Mouse (Mus musculus): ENCODE measurements around the gene Ogg1. TPM values are rescaled to one million over a fixed set of nuclear protein-coding genes. Genes with fewer than 3 reads are reported as not detected.

Gene Ogg1
- polyA plus RNA-seq, 1 experiment: 13.0 TPM

DNA sequence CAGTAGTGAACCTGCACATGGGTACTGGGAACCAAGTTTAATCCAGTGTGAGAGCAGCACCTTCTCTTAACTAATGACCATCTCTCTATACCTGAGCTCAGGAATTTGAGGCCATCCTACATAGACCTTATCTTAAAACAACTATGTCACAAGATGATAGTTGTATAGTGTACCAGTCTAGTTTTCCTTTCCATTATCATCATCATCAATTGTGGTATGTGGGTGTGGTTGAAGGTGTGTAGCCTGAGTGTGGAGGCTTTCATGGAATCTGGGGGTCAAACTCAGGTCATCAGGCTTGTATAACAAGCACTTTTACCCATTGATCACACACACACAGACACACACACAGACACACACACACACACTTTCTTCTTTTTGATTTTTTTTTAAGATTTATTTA lies 23.8 kb downstream of the Ogg1 start:
- no peaks in the 10 kb centered on the region for H3K27me3 ChIP-seq (ENCODE audit: control insufficient read depth, insufficient read depth, low read length)
- no peak for TF ChIP-seq POLR2A (IDR thresholded peaks at IDR 0.05; ENCODE audit: low read depth, low read length)
- no peak for TF ChIP-seq CTCF (IDR thresholded peaks at IDR 0.05; ENCODE audit: extremely low read depth, insufficient read depth, insufficient read length, insufficient replicate concordance)

DNA sequence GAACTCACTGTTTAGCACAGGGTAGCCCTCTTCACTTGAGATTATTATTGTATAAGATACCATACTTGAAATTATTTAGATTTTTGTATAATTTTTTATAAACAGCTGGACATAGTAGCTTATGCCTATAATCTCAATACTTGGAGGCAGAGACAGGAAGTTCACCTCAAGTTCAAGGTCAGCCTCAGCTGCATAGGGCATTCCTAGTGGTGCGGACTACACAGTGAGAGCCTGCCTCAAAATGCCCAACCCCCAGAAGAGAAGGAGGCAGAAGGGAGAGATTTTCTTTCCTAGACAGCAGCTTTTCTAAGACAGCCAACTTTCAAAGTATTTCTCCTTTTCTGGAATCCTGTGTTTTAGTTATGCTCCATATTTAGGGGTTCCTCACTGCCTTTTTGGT lies 24.4 kb downstream of the Ogg1 start:
- Histone ChIP-seq H3K4me3 (ENCODE audit: extremely low read depth, insufficient read depth, insufficient read length) (no peak overlapping the region), H3K4me1 (ENCODE audit: control insufficient read depth, insufficient read depth, insufficient read length) (no peaks in the 10 kb centered on the region), H3K27me3 (ENCODE audit: control insufficient read depth, insufficient read depth, low read length) (no peaks in the 10 kb centered on the region), H3K36me3 (ENCODE audit: control insufficient read depth, insufficient read depth, low read length) (no peaks in the 10 kb centered on the region), H3K27ac (ENCODE audit: insufficient read depth, low read length) (no peak overlapping the region)
- DNase-seq (ENCODE audit: low read depth in 1 of 2, low spot score in 2 of 2): no peak
- TF ChIP-seq POLR2A (IDR thresholded peaks at IDR 0.05; ENCODE audit: low read depth, low read length) (no peak), CTCF (IDR thresholded peaks at IDR 0.05; ENCODE audit: extremely low read depth, insufficient read depth, insufficient read length, insufficient replicate concordance) (no peak)
- 93% methylated on average over 1 of the region's 1 CpGs for WGBS

More for the DNA sequence above, 23.8 kb downstream of the Ogg1 start:
- no peak overlapping the region for H3K4me3 ChIP-seq (ENCODE audit: extremely low read depth, insufficient read depth, insufficient read length)
- no peak for DNase-seq (ENCODE audit: low read depth in 1 of 2, low spot score in 2 of 2)
- H3K27ac ChIP-seq (ENCODE audit: insufficient read depth, low read length): no peak overlapping the region
- H3K4me1 ChIP-seq (ENCODE audit: control insufficient read depth, insufficient read depth, insufficient read length): no peaks in the 10 kb centered on the region
- no peaks in the 10 kb centered on the region for H3K36me3 ChIP-seq (ENCODE audit: control insufficient read depth, insufficient read depth, low read length)

DNA sequence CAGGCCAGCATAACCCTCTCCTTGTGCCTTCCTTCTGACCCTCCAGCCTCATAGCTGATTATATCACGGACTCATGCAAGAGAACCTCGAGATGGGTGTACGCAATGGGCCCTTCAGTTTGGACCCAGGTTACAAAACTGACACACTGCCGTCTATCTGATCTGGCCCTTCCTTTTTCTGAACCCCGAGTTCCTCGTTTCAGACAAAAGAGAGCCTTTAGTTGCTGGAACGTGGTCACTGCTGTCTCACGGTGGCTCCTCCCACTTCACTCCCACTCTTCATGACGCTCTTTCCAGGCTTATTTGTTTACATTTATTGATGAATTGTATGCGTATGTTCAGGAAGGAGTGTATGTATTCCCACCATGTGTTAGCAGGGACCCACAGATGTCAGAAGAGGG lies 24.9 kb downstream of the Ogg1 start:
- Histone ChIP-seq H3K27me3 (ENCODE audit: control insufficient read depth, insufficient read depth, low read length) (no peaks in the 10 kb centered on the region), H3K36me3 (ENCODE audit: control insufficient read depth, insufficient read depth, low read length) (no peaks in the 10 kb centered on the region), H3K4me3 (ENCODE audit: extremely low read depth, insufficient read depth, insufficient read length) (no peak overlapping the region), H3K4me1 (ENCODE audit: control insufficient read depth, insufficient read depth, insufficient read length) (no peaks in the 10 kb centered on the region), H3K27ac (ENCODE audit: insufficient read depth, low read length) (no peak overlapping the region)
- 41% methylated on average over 10 of the region's 10 CpGs for WGBS
- TF ChIP-seq CTCF (IDR thresholded peaks at IDR 0.05; ENCODE audit: extremely low read depth, insufficient read depth, insufficient read length, insufficient replicate concordance) (no peak), POLR2A (IDR thresholded peaks at IDR 0.05; ENCODE audit: low read depth, low read length) (no peak)
- DNase-seq (ENCODE audit: low read depth in 1 of 2, low spot score in 2 of 2): no peak

DNA sequence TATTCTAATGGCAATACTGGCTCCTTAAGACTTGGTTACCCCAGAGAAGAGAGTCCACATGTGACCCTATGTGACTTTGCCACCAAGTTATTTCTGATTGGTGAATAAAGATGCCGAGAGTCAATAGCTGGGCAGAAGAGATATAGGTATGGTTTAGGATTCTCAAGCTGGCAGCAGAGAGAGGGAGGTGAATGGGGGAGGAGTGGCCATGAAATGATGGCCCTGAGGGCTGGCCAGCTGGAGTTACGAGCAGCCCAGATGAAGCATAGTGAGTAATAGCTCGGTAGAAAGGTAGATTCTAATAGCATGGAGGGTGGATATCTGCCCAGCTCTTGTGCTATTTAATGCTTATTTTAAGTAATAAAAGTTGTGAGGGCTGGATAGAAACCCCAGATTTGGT lies 26.0 kb downstream of the Ogg1 start:
- DNase-seq (ENCODE audit: low read depth in 1 of 2, low spot score in 2 of 2): no peak
- TF ChIP-seq CTCF (IDR thresholded peaks at IDR 0.05; ENCODE audit: extremely low read depth, insufficient read depth, insufficient read length, insufficient replicate concordance) (no peak), POLR2A (IDR thresholded peaks at IDR 0.05; ENCODE audit: low read depth, low read length) (no peak)
- H3K4me1 ChIP-seq (ENCODE audit: control insufficient read depth, insufficient read depth, insufficient read length): no peaks in the 10 kb centered on the region
- WGBS: 90% methylated on average over 3 of the region's 3 CpGs
- no peak overlapping the region for H3K4me3 ChIP-seq (ENCODE audit: extremely low read depth, insufficient read depth, insufficient read length)
- H3K27ac ChIP-seq (ENCODE audit: insufficient read depth, low read length): no peak overlapping the region
- no peaks in the 10 kb centered on the region for H3K27me3 ChIP-seq (ENCODE audit: control insufficient read depth, insufficient read depth, low read length)
- H3K36me3 ChIP-seq (ENCODE audit: control insufficient read depth, insufficient read depth, low read length): no peaks in the 10 kb centered on the region

DNA sequence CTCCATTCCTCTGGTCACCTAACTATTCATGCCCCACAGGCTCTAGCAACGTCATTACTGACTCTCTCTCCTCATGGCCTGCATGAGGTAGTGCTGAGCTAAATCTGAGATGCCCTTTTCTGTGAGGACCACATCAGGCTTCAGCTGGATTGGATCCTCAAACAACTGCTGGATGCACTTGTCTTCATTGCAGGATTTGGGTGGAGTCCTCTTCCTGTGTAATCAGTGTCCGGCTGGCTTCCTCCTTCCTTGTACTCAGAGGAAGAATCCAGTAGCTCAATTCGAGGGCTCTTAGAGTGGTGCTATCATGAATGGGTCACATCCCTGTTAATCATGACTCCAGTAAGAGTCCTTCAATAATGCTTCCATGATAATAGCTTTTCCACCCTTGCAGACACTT lies 26.9 kb downstream of the Ogg1 start:
- Histone ChIP-seq H3K4me1 (ENCODE audit: control insufficient read depth, insufficient read depth, insufficient read length) (no peaks in the 10 kb centered on the region), H3K27ac (ENCODE audit: insufficient read depth, low read length) (no peak overlapping the region), H3K27me3 (ENCODE audit: control insufficient read depth, insufficient read depth, low read length) (no peaks in the 10 kb centered on the region), H3K4me3 (ENCODE audit: extremely low read depth, insufficient read depth, insufficient read length) (no peak overlapping the region), H3K36me3 (ENCODE audit: control insufficient read depth, insufficient read depth, low read length) (no peaks in the 10 kb centered on the region)
- no peak for DNase-seq (ENCODE audit: low read depth in 1 of 2, low spot score in 2 of 2)
- no peak for TF ChIP-seq POLR2A (IDR thresholded peaks at IDR 0.05; ENCODE audit: low read depth, low read length)
- no peak for TF ChIP-seq CTCF (IDR thresholded peaks at IDR 0.05; ENCODE audit: extremely low read depth, insufficient read depth, insufficient read length, insufficient replicate concordance)
- 76% methylated on average over 3 of the region's 3 CpGs for WGBS

DNA sequence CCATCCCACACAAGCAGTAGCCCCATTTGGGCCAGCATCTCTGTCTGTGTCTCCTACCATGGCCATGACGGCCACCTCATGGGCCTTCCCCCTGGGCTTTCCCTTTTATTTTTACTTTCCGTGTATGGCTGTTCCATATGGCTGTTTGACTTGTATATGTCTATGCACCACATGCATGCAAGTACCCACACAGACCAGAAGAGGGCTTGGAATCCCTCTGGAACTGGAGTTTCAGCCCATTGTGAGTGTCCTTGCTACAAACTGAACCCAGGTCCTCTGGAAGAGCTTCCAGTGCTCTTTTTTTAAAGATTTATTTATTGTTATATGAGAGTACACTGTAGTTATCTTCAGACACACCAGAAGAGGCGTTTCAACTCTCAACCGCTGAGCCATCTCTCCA lies 34.7 kb downstream of the Ogg1 start:
- WGBS: 83% methylated on average over 4 of the region's 4 CpGs
- DNase-seq (ENCODE audit: low read depth in 1 of 2, low spot score in 2 of 2): no peak
- TF ChIP-seq CTCF (IDR thresholded peaks at IDR 0.05; ENCODE audit: extremely low read depth, insufficient read depth, insufficient read length, insufficient replicate concordance) (no peak), POLR2A (IDR thresholded peaks at IDR 0.05; ENCODE audit: low read depth, low read length) (no peak)

DNA sequence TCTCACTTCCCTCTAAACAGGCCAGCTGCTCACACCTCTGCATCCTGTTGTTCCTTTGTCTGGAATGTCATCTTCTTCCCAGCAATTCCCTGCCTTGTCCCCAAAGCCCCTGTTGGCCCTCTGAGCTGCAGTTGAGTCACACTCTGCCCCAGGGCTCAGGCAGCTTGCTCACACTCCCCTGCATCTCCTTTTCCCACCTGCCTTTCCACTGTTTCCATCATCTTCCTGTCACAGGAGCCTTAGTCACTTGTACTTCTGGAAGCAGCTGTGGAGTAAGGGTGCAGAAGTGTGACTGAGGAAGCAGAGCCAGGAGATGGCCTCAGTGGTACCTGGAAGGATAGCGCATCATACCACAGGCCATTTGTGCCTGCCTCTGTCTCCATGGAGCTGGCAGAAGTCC lies 35.5 kb downstream of the Ogg1 start:
- no peak overlapping the region for H3K4me3 ChIP-seq (ENCODE audit: extremely low read depth, insufficient read depth, insufficient read length)
- no peak for DNase-seq (ENCODE audit: low read depth in 1 of 2, low spot score in 2 of 2)
- H3K4me1 ChIP-seq (ENCODE audit: control insufficient read depth, insufficient read depth, insufficient read length): no peaks in the 10 kb centered on the region
- no peaks in the 10 kb centered on the region for H3K27me3 ChIP-seq (ENCODE audit: control insufficient read depth, insufficient read depth, low read length)
- H3K36me3 ChIP-seq (ENCODE audit: control insufficient read depth, insufficient read depth, low read length): peaks cover 2% of the 10 kb centered on the region; the same call in 1 of the 2 replicates
- WGBS: 100% methylated on average over 1 of the region's 1 CpGs
- no peak overlapping the region for H3K27ac ChIP-seq (ENCODE audit: insufficient read depth, low read length)
- no peak for TF ChIP-seq POLR2A (IDR thresholded peaks at IDR 0.05; ENCODE audit: low read depth, low read length)
- no peak for TF ChIP-seq CTCF (IDR thresholded peaks at IDR 0.05; ENCODE audit: extremely low read depth, insufficient read depth, insufficient read length, insufficient replicate concordance)

More for the DNA sequence above, 34.7 kb downstream of the Ogg1 start:
- no peaks in the 10 kb centered on the region for H3K4me1 ChIP-seq (ENCODE audit: control insufficient read depth, insufficient read depth, insufficient read length)
- H3K36me3 ChIP-seq (ENCODE audit: control insufficient read depth, insufficient read depth, low read length): no peaks in the 10 kb centered on the region
- H3K4me3 ChIP-seq (ENCODE audit: extremely low read depth, insufficient read depth, insufficient read length): no peak overlapping the region
- no peak overlapping the region for H3K27ac ChIP-seq (ENCODE audit: insufficient read depth, low read length)
- H3K27me3 ChIP-seq (ENCODE audit: control insufficient read depth, insufficient read depth, low read length): no peaks in the 10 kb centered on the region

Data from spleen, adult 2 months (tissue).